Mouse (Mus musculus) CD8-positive naive resting alpha-beta T cell, adult 57 days (primary cell): ENCODE data around the gene Olfr398. TPM values are rescaled to one million over a fixed set of nuclear protein-coding genes. Genes with fewer than 3 reads are reported as not detected.

ENCODE experiments used
- total RNA-seq: library from RNA; stranded (reverse); gene quantifications from one replicate; pipeline ENCODE4 v1.2.4, GENCODE M21; 2023

The Olfr398 gene
- total RNA-seq: not detected

GRCm38 (mm10) chr11:73990307-73990706 lies at the start of gene Olfr398:
Gene Olfr398, minus strand, starts transcription at chr11:73990407.

GRCm38 (mm10) chr11:73960517-73960916 lies 29.7 kb downstream of the Olfr398 start, which contains the start of gene Olfr397:
Gene Olfr397, plus strand, starts transcription at chr11:73960817.

GRCm38 (mm10) chr11:73936377-73936776 lies 53.8 kb downstream of the Olfr398 start, which contains the start of gene Olfr23:
Gene Olfr23, plus strand, starts transcription at chr11:73936677.

Other genes with a start within 250 kb of the Olfr398 start
- gene Olfr389, start 209.7 kb downstream of the Olfr398 start, total RNA-seq: not detected
- gene Olfr390, start 207.4 kb downstream of the Olfr398 start, total RNA-seq: not detected
- gene Olfr391-ps, start 187.4 kb downstream of the Olfr398 start, total RNA-seq: not detected
- gene Olfr392, start 173.4 kb downstream of the Olfr398 start, total RNA-seq: not detected
- gene Olfr393, start 139.0 kb downstream of the Olfr398 start, total RNA-seq: not detected
- gene Olfr394, start 99.6 kb downstream of the Olfr398 start, total RNA-seq: not detected
- gene Olfr395, start 81.1 kb downstream of the Olfr398 start, total RNA-seq: not detected
- not detected for gene Olfr23, start 53.7 kb downstream of the Olfr398 start, total RNA-seq
- gene Olfr397, start 29.6 kb downstream of the Olfr398 start, total RNA-seq: not detected
- gene Olfr139, start 66.1 kb upstream of the Olfr398 start, total RNA-seq: not detected
- gene Olfr399, start 66.2 kb upstream of the Olfr398 start, total RNA-seq: not detected
- gene Zfp616, start 79.5 kb upstream of the Olfr398 start, total RNA-seq: not detected
- not detected for gene Olfr401, start 123.3 kb upstream of the Olfr398 start, total RNA-seq
- gene Olfr402, start 163.1 kb upstream of the Olfr398 start, total RNA-seq: not detected
- not detected for gene Olfr403, start 195.8 kb upstream of the Olfr398 start, total RNA-seq
- gene Olfr43, start 221.0 kb upstream of the Olfr398 start, total RNA-seq: not detected